ENCODE assay signal across 8 mouse cellular contexts in genomic region chr19:42089103-42089747, GRCm38 (mm10). TPM values are rescaled to one million over a fixed set of nuclear protein-coding genes. Genes with fewer than 3 reads are reported as not detected.
DNase-seq lines count a peak whose midpoint lies in the region; ATAC-seq and TF ChIP-seq lines count a peak whose summit lies in the region.

No protein-coding gene starts in this region.

- H3K36me3 ChIP-seq in hindbrain, embryonic 15.5 days, result 0 out of 2 replicates have a peak, but pooled peaks cover 3% of the 10 kb centered on the region

- H3K9me3 ChIP-seq in hindbrain, embryonic 15.5 days, result no peaks in the 10 kb centered on the region

- 21% methylated on average over 14 of the region's 14 CpGs for WGBS in hindbrain, embryonic 15.5 days

- H3K4me1 ChIP-seq in hindbrain, embryonic 15.5 days (replicated peaks), result peaks cover 37% of the 10 kb centered on the region

- H3K27me3 ChIP-seq in hindbrain, embryonic 15.5 days, result no peaks in the 10 kb centered on the region

- H3K27ac ChIP-seq in hindbrain, embryonic 15.5 days (replicated peaks), result peak overlapping the region; percentile 81
- H3K27ac ChIP-seq in left cerebral cortex, adult 2 months, result peak overlapping the region; percentile 84

- peak overlapping the region; percentile 63 for H3K4me3 ChIP-seq in hindbrain, embryonic 15.5 days
- H3K4me3 ChIP-seq in left cerebral cortex, adult 2 months, result peak overlapping the region; percentile 62

- TF ChIP-seq CTCF in left cerebral cortex, adult 2 months (IDR thresholded peaks at IDR 0.05), result no peak

- no peak overlapping the region for H3K9ac ChIP-seq in hindbrain, embryonic 15.5 days

- intact Hi-C loops in left cerebral cortex, adult 2 months (cut with DNase I), result loop anchor here (5.0 kb wide), 1 partner anchor 102 kb away; no protein-coding TSS in a partner anchor

- DNase-seq in Muller cell, postnatal 12 days (ENCODE audit: inconsistent ontology term), result peak; percentile 17
- DNase-seq in cerebellum, postnatal 14 days, result peak; percentile 59 to 64
- DNase-seq in frontal cortex, postnatal 36 days (ENCODE audit: low spot score in 2 of 2), result peak; percentile 38 to 53
- peak; percentile 31 for DNase-seq in left cerebral cortex, adult 2 months (ENCODE audit: extremely low spot score in 1 of 2, low spot score in 2 of 2)
- DNase-seq in lung, postnatal 4 days, result peak; percentile 75 to 82
- DNase-seq in right cerebral cortex, adult 2 months (ENCODE audit: low spot score in 2 of 2), result peak; percentile 43
- peak; percentile 44 to 46 for DNase-seq in urinary bladder, postnatal 36 days (ENCODE audit: low spot score in 2 of 2)

- no peak for ATAC-seq in hindbrain, embryonic 15.5 days (ENCODE audit: low FRiP score, low read depth)

- H3K4me2 ChIP-seq in hindbrain, embryonic 15.5 days, result peak overlapping the region; percentile 75

RNA-seq across cellular contexts. Expression of gene Pi4k2a, which starts 1.0 kb away (rescaled TPM):
- polyA plus RNA-seq in hindbrain, embryonic 15.5 days (2015; fragmentation: Nextera tagmentation; extraction: Ambion mirVana), result 29.5 and 33.5 TPM in 2 replicates
- total RNA-seq in left cerebral cortex, adult 2 months (2021), result 10 to 100 TPM; 65.6 to 67.3 TPM

RNA-seq across cellular contexts. Expression of gene Morn4, which starts 3.1 kb away (rescaled TPM):
- 130 and 140 TPM in 2 replicates for polyA plus RNA-seq in hindbrain, embryonic 15.5 days (2015; fragmentation: Nextera tagmentation; extraction: Ambion mirVana)
- total RNA-seq in left cerebral cortex, adult 2 months (2021), result 10 to 100 TPM; 64.0 to 66.2 TPM

RNA-seq across cellular contexts. Expression of gene 4933411K16Rik, which starts 37.2 kb away (rescaled TPM):
- polyA plus RNA-seq in hindbrain, embryonic 15.5 days (2015; fragmentation: Nextera tagmentation; extraction: Ambion mirVana), result 0.12 and 0.14 TPM in 2 replicates
- 1 to 10 TPM in 1 of 2 experiments, under 1 TPM in 1; 0.75 to 1.2 TPM for total RNA-seq in left cerebral cortex, adult 2 months (2021)

RNA-seq across cellular contexts. Expression of gene Avpi1, which starts 39.6 kb away (rescaled TPM):
- polyA plus RNA-seq in hindbrain, embryonic 15.5 days (2015; fragmentation: Nextera tagmentation; extraction: Ambion mirVana), result 7.8 and 9.6 TPM in 2 replicates
- 10 to 100 TPM; 27.6 to 30.9 TPM for total RNA-seq in left cerebral cortex, adult 2 months (2021)

RNA-seq across cellular contexts. Expression of gene Hoga1, which starts 43.8 kb away (rescaled TPM):
- 1.6 and 1.8 TPM in 2 replicates for polyA plus RNA-seq in hindbrain, embryonic 15.5 days (2015; fragmentation: Nextera tagmentation; extraction: Ambion mirVana)
- total RNA-seq in left cerebral cortex, adult 2 months (2021), result 1 to 10 TPM; 4.1 to 4.2 TPM

Comparison
In these comparisons a context has a peak if more than half of its experiments do, and no peak if none do; other contexts are left out.
1. DNase-seq: peak in every context shown above with its lines; median percentile 78 in lung, postnatal 4 days; 62 in cerebellum, postnatal 14 days; 46 in frontal cortex, postnatal 36 days; 45 in urinary bladder, postnatal 36 days; 43 in right cerebral cortex, adult 2 months; 31 in left cerebral cortex, adult 2 months; 17 in Muller cell, postnatal 12 days.